Mouse (Mus musculus) B cell, adult 62 days (primary cell): ENCODE measurements around the gene Ccr10. TPM values are rescaled to one million over a fixed set of nuclear protein-coding genes. Genes with fewer than 3 reads are reported as not detected.

ENCODE experiments used
- total RNA-seq: library from RNA; stranded (reverse); gene quantifications from 4 replicates; pipeline ENCODE4 v1.2.4, GENCODE M21; 2023

Ccr10 gene
- not detected in 4 replicates for total RNA-seq

DNA sequence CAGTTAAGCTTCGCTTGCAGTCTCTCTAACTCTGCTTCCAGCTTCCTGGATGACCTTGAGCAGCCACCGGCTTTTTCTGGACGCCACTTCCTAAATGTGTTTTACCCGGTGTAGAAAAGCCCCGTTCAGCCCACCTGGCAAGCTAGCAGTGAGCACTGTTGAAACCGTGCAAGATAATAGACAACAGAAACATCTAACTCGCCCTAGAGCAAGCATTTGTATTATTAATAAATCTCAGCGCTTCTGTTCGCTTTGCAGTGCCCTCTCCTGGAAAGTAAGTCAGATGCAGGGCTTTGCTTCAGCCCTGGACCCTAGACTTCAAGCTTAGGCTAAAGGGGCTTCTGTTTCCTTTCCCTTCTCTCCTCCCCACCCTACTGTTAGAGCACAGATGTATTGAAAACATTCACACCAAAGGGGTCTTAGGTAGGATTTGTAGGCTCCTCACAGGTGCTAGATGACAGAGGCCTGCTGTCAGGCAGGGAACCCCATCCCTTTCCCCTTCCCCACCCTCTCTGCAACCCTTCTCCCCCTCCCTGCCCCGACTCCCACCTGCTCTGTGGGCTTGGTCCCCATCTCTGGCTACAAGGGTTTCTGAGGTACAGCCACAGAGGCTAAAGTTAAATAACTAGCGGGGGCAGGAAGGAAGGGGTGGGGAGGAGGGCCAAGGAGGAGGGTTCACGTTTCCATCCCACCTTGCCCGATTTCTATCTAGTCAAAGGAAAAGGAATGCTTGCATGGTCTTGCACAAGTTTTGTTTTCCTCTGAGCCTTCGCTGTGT, at the start of gene Ccr10:
TSS of gene Ccr10 (minus strand) at position 593 of the 778 bp plus-strand sequence.

GRCm38 (mm10) chr11:101170811-101171610, 4.2 kb downstream of the Ccr10 start, which contains the start of gene Plekhh3:
Plekhh3 (minus strand) TSS chr11:101171351.

DNA sequence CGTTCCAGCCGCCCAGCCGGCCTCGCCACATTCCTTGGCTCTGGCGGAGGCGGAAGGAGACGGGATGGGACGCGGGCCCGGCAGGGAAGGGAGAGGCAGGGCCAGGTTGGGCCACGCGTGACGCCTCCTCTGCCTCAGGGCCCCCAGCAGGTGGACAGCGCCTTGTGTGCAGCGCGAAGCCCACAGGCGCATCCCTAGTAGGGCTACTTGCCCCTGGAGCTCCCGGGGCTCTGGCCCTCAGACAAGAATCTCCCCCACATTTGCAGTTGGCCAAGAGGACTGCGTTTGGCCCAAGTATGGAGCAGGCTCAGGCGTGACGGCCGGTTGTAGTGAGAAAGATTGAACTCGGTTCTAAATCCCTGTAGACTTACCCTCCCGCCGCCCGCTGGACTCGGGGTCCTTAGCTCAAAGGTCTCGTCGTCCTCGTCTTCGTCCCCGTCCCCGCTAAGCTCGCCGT, 4.9 kb downstream of the Ccr10 start, which contains the start of gene Cntnap1:
TSS of gene Cntnap1 (plus strand) at position 170 of the 457 bp plus-strand sequence.

GRCm38 (mm10) chr11:101155728-101156371, 19.4 kb downstream of the Ccr10 start, which contains the start of gene Tubg2:
Tubg2 (plus strand) TSS chr11:101155907.

Other genes starting within 250 kb of the Ccr10 start
- gene Stat3, start 235.9 kb downstream of the Ccr10 start, total RNA-seq, result 260 to 282 TPM (median 268 TPM) in 4 replicates
- gene Cavin1, start 204.6 kb downstream of the Ccr10 start, total RNA-seq, result 0.27 to 0.88 TPM in 2 of 4 replicates, not detected in the others
- gene Atp6v0a1, start 166.0 kb downstream of the Ccr10 start, total RNA-seq, result 66.2 to 98.9 TPM (median 80.0 TPM) in 4 replicates
- gene Naglu, start 105.4 kb downstream of the Ccr10 start, total RNA-seq, result 12.9 to 16.4 TPM (median 15.4 TPM) in 4 replicates
- 0.86 to 2.2 TPM (median 1.4 TPM) in 4 replicates for gene Hsd17b1, start 97.0 kb downstream of the Ccr10 start, total RNA-seq
- 13.9 to 15.7 TPM (median 14.8 TPM) in 4 replicates for gene Coasy, start 92.9 kb downstream of the Ccr10 start, total RNA-seq
- 32.6 to 43.0 TPM (median 36.8 TPM) in 4 replicates for gene Mlx, start 88.2 kb downstream of the Ccr10 start, total RNA-seq
- gene Psmc3ip, start 80.0 kb downstream of the Ccr10 start, total RNA-seq, result 3.7 to 4.6 TPM (median 4.2 TPM) in 4 replicates
- gene Retreg3, start 55.5 kb downstream of the Ccr10 start, total RNA-seq, result 71.0 to 81.9 TPM (median 75.1 TPM) in 4 replicates
- gene Tubg1, start 55.5 kb downstream of the Ccr10 start, total RNA-seq, result 15.8 to 18.7 TPM (median 16.9 TPM) in 4 replicates
- gene Tubg2, start 19.5 kb downstream of the Ccr10 start, total RNA-seq, result 3.1 to 5.6 TPM (median 4.7 TPM) in 4 replicates
- gene Cntnap1, start 4.9 kb downstream of the Ccr10 start, total RNA-seq, result 0.34 to 0.49 TPM (median 0.37 TPM) in 4 replicates
- 1.2 to 4.3 TPM (median 3.4 TPM) in 4 replicates for gene Plekhh3, start 4.1 kb downstream of the Ccr10 start, total RNA-seq
- gene Ezh1, start 51.0 kb upstream of the Ccr10 start, total RNA-seq, result 78.1 to 86.6 TPM (median 84.3 TPM) in 4 replicates
- not detected in 4 replicates for gene Ramp2, start 70.6 kb upstream of the Ccr10 start, total RNA-seq
- 74.7 to 90.7 TPM (median 77.1 TPM) in 4 replicates for gene Vps25, start 78.3 kb upstream of the Ccr10 start, total RNA-seq
- gene Wnk4, start 85.1 kb upstream of the Ccr10 start, total RNA-seq, result 0.30 to 1.1 TPM (median 0.57 TPM) in 4 replicates
- gene Cntd1, start 103.6 kb upstream of the Ccr10 start, total RNA-seq, result 0.22 to 0.77 TPM (median 0.35 TPM) in 4 replicates
- 27.6 to 31.2 TPM (median 28.7 TPM) in 4 replicates for gene Coa3, start 103.7 kb upstream of the Ccr10 start, total RNA-seq
- 181 to 201 TPM (median 186 TPM) in 4 replicates for gene Becn1, start 126.8 kb upstream of the Ccr10 start, total RNA-seq
- gene Psme3, start 140.8 kb upstream of the Ccr10 start, total RNA-seq, result 136 to 141 TPM (median 140 TPM) in 4 replicates
- 13.9 to 14.7 TPM (median 14.2 TPM) in 4 replicates for gene Aoc2, start 149.6 kb upstream of the Ccr10 start, total RNA-seq
- 0.28 to 0.64 TPM (median 0.60 TPM) in 4 replicates for gene Aoc3, start 155.2 kb upstream of the Ccr10 start, total RNA-seq
- not detected in 4 replicates for gene G6pc, start 192.1 kb upstream of the Ccr10 start, total RNA-seq
- gene Aarsd1, start 242.2 kb upstream of the Ccr10 start, total RNA-seq, result 21.0 to 29.1 TPM (median 23.2 TPM) in 4 replicates
- gene Gm27029, start 249.4 kb upstream of the Ccr10 start, total RNA-seq, result 0.63 to 1.1 TPM (median 0.92 TPM) in 4 replicates
- 19.6 to 22.2 TPM (median 21.1 TPM) in 4 replicates for gene Rundc1, start 249.6 kb upstream of the Ccr10 start, total RNA-seq
- gene Ptges3l, start 249.9 kb upstream of the Ccr10 start, total RNA-seq, result 1.7 to 3.6 TPM (median 1.8 TPM) in 4 replicates